Mouse (Mus musculus) neutrophil, adult 5-6 weeks (primary cell): ENCODE data around the gene Pigk. TPM values are rescaled to one million over a fixed set of nuclear protein-coding genes. Genes with fewer than 3 reads are reported as not detected.

Experiments used
- ATAC-seq: fragments of 151-379, 151-347 bp; 2 replicates; pipeline ENCODE4 v1.8.0; 2017; ENCODE audit warnings: mild to moderate bottlenecking, moderate TSS enrichment; ENCODE audit not compliant: insufficient number of reproducible peaks, poor library complexity, low FRiP score, severe bottlenecking; ENCODE audit errors: extremely low read depth
- total RNA-seq: library from RNA; stranded (forward); fragments of 200-1000 nt; gene quantifications from 2 replicates; pipeline ENCODE4 v1.2.3, GENCODE M21; 2017

Pigk gene
- total RNA-seq, 1 experiment from 2014 or later: 23.5 TPM

DNA sequence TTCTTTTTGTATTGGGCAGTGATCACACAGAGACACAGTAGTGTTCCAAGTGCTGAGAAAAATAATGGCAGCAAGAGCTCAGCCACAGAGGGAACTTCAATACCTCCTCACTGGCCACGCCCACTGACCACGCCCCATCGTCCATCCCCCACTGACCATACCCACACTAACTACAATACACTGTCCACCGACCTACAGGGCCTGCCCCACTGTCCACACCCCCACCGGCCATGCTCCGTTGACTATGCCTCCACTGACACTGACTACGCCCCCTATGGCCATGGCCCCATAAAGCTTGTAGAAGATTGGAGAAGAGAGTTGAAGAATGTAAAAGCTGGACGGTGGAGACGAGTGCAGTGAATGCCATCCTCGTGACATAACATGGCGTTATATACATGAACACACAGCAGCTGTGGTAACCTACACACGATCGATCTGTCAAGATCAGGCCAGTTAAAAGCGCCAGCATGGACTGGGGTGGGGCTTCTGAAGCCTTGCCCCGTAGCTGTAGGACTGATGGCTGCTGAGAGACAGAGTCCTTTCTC lies 235.4 kb downstream of the Pigk start:
- no peak for ATAC-seq

DNA sequence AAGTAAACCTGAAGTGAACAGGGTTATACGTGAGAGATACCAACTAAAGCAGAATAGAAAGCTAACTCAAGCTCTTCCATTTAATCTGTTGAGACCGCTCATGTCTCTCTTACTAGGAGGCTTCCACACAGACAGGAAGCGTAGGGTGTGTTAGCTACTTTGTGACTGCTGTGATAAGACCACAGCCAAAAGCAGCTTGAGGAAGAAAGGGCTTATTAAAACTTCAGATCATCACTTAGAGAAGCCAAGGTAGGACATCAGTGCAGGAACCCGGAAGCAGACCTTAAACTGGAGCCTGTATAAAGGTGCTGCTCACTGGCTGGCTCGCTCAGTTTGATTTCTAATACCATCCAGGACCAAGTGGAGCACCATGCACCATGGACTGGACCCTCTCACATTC lies 236.4 kb downstream of the Pigk start:
- no peak for ATAC-seq

DNA sequence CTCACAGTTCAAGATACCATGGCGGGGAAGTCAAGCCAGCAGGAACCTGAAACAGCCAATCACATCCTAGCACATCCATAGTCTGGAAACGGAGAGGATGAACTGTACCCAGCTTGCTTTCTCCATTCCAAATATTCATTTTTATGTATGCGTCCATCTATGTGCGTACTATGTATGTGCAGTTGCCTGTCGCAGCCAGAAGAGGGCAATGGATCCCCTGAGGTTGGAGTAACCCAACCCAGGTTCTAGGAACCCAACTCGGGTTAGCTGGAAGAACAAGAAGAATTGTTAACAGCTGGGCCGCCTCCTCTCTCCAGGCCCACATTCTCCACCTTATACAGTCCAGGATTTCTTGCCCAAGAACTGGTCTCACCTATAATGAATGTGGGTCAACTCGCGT lies 237.0 kb downstream of the Pigk start:
- no peak for ATAC-seq

DNA sequence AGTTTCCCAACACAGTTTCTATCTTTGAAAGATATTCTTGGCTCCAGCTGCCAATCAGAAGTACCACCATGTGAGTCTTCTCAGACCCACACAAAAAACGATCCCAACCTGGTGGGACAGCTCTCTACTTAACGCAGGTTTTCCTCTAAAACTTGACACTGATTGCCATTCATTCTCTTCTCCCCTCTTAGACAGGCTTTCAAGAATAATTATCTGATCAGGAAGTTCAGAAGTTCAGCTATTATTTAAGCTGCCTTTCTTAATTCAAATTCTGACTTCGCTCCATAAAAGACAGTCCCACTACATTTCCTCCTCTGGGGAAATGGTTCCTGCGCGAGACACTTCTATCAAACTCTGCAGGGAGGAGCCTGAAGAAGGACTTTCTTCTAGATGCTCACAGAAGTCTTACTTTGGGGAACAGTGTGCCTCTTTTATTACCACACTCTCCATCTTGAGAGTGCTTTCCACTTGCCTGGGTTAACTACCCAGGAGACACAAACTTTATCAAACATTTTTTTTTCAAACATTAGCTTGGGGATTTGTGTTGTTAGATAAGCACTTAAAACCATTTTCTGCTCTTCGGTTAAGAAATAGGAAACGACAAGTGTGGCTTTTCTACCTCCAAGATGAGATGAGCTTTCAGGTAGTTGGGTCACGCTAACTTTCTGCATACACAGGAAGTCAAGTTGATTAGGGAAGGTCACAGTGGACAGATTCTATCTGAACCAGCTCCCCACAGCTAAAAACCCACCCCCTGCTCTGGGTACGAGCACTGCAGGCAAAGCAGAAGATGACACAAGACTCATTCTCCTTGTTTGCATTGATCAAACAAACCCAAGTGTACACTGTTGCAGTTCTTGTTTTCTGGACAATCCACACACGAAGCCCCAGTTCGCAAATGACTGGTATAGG lies 238.0 kb downstream of the Pigk start:
- no peak for ATAC-seq

DNA sequence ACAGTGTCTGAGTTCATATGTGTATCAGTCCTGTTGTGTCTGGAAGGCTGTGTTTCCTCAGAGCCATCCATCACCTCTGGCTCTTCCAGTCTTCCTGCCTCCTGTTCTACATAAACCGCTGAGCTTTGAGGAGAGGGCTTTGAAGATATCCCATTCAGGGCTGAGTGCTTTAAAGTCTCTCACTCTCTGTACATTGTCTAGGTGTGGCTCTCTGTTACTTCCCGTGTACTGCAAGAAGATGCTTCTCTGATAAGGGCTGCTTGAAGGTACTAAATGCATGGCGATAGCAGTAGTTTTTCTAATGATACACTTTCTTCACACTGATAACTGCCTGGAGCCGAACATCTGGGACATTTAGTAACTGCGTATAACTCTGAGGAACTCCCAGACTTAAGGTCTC lies 242.1 kb downstream of the Pigk start:
- no peak for ATAC-seq

DNA sequence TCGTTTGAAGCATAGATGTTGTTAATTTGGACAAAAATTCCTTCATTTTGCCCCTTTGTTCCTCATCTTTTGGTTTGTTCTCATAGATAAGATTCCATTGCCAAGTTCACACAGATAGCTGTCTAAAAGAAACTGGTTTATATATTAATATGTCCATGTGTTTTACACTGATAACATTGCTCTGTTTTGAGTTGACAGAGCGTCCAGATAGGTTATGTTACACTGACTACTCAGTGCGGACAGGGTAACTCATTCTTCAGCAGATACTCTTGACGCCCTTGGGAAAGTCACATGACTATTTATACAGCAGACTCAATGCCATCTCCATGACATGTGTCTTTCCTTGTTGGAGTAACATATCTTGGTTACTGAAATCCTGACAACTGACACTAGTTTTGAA lies 242.9 kb downstream of the Pigk start:
- no peak for ATAC-seq

DNA sequence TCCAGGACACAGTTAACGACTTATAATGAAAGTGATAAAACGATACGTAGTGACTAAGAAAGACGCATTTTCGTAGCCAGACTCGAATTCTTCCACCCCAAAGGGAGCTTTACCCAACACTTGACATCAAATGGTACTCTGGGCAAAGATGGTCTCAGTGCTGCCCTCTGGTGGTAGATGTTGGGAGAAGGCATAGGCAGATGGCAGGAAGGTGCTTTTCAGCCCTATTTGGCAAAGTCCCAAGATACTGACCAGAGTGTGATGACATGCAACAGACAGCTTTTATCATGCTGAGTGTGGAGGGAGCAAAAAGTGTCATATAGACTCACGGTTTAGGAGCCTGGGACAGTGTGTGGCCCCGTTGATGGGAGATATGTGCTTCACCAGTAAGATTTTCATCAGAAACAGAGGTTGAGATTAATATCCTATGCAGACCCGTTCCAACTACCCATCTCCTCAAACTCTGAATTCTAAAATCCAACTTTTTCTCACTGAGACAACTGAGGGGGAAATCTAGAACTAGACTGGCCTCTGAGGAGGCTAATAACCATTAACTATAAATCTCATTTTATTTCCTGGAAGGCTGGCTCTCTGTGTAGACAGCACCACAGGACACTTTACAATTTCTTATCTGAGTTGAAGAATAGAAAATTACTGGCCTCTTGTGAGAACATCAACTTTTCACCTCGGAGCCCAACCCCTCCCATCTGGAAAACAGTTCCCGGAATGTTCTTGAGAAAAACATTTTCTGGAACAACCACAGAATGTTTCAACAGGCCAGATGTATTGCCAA lies 244.7 kb downstream of the Pigk start:
- ATAC-seq: peak; percentile 52; the same call in 1 of the 2 replicates

DNA sequence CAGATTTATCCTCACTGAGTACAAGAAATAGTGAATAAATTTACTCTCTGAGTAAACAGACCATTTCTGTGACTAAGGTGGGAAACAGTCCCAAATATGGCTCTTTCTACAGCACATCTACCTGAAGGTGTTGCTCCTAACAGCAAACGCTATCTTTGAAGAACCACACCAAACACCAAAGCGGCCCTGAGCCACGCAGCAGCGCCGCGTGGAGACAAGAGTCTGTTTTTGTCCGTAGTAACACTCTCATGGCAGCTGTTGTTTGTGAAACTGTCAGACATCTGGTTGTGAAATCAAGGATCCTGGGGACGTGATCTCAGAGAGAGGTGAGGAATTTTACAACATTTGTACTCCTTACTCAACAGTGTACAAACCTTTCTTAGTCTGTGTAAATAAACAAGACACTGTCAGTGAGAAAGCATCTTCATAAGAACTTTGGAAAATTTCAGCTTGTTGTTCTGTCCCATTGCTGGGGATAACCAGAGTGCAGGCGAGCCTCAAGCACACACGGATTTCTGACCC lies 248.0 kb downstream of the Pigk start:
- no peak for ATAC-seq

DNA sequence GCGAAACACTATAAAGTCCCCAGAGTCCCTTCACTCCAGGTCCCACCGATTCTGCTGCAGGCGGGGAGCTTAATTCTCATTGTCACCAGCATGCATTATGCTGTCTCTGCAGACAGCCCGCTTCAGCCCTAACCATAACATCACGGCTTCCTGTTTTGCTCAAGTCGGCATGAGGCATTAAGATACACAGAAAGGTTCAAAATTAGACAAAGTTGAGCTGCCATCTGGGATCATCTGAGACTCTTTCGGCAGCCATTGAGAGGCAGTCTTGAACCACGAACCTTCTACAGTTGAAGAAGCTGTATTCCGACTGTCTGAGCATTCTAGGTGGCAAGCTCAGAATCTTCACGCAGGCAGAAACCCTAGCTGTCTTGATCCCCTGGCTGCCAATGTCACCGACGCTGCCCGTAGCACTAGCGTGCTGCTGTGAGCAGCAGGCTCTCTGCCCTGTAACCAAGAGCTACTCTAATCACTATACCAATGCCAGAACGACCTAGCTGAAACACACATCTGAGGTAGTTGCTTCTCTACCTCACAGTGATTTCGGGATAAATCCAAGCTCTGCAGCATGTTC lies 256.0 kb downstream of the Pigk start:
- ATAC-seq: no peak

DNA sequence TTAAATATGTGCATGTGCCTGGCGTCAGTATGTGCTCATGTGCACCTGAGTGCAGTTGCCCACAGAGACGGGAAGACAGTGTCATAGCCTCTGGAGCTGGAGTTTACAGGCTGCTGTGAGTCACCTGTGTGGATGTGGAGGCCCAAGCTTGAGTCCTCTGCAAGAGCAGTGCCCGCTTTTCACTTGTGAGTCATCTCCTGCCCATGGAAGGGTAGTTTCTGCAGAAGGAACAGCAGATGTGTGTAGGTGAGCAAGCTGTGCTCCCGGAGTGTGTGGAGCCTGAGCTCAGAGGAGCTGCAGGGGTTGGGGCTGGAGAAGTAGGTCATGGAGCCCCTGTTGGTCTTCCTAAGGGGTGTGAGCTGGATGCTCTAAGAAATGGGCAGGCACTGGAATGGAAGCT lies 257.5 kb downstream of the Pigk start:
- ATAC-seq: no peak

DNA sequence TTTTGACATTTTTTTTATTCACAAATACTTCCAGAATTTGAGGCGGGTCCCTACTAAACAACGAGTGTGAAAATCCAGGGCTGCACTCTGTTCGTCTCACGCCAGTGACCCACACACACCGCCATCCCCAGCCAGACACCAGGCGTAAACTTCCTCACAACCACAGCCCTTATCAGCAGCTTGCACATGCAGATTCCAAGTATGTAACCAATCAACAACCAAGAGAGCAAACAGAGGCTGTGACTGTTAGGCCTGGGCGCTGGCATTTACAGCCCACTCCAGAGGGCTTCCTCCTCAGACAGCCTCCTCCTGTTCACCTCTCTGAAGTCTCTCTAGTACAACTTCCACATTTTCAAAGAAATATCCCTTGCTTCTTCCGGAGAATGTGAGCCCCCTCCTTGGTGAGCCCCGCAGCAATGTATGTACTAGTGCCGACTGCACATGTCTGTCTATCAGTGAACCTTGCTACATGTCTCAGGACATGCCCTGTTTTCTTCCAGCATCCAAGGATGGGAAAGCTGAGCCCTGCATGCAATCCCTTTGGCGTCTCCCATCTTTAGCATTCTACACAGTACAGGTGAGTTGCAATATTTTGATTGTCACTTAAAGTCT lies 265.7 kb downstream of the Pigk start:
- no peak for ATAC-seq

DNA sequence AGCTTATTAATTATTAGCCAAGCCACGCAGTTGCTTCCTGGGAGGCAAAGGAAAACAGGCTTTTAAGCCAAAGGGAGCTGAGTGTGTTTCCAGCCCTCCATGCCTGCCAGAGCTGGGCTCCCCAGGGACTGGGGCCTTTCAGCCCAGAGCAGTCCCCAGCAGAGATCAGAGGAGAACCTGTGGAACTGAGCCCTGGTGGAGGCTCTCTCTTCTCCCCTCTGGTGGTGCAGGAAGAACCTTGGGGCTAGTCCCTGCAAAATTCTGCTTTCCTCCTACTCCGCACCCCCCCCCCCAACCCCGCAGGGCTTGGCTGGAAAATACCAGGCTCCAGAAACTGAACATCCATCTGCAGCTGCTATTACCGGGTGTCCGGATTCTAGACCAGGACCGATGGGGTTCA lies 266.5 kb downstream of the Pigk start:
- no peak for ATAC-seq

DNA sequence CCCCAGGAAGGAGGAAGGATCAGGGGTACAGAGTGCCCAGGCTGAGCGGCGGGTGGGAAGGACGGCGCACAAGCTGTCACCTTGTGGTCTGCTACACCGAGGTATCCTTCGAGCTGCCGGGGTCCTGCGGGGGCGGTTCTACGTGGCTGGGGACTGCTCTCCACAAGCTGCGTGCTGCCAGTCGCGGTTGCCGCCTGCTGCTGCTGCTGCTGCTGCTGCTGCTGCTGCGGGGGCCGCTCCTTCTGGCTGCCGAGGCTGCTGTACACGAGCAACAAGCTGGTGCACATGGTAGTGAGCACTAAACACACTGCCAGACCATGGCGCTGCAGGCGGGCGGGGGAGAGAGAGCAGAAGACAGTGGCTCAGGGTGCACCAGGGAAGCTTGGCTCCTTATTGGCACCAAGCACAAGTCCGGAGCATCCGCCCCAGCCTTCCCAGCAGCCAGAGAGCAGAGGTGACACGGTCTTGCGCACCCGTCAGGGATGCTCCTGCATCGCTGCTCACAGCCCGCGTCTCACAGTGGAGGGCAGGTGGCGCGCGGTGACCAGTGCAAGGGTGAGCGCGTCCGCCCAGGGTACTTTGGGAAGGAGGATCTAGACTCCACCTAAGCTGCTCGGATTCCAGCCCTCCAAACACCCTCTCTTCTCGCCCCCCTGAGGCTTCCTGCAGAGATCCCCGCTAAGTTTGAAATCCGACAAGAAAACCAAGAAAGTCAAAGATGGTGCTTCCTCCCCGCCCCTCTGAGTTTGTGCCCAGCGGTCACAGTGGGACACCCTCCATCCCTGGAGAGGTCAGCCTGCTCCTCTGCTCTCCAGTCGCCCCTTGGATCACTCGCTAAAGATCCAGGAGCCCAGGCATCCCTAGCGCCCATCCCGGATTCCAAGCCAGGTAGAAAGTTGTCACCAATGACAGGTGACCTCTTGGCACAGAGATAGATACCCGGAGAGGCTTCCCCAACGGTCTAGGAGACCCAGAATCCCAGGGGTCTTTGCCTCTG lies 267.4 kb downstream of the Pigk start:
- ATAC-seq: no peak

DNA sequence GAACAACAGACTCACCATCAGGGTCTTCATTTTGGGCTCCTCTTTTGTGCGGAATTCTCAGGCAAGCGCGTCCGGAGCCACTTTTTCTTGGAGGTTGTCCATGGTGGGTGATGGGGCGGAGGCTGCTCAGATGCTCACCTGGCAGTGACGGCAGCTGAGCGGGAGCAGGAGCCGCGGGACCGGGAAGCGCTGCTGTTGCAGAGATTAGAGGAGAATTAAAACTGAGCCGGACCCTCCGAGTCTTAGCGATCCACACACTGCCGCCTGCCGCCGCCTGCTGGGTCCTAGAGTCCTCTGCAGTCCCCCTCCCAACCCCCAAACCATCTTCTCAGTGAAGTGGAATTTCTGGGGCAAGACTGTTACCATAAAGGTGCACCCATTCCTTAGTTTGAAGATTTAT lies 268.1 kb downstream of the Pigk start, which contains the start of gene St6galnac5:
TSS of gene St6galnac5 (minus strand) at position 259 of the 400 bp plus-strand sequence.
- ATAC-seq: no peak

DNA sequence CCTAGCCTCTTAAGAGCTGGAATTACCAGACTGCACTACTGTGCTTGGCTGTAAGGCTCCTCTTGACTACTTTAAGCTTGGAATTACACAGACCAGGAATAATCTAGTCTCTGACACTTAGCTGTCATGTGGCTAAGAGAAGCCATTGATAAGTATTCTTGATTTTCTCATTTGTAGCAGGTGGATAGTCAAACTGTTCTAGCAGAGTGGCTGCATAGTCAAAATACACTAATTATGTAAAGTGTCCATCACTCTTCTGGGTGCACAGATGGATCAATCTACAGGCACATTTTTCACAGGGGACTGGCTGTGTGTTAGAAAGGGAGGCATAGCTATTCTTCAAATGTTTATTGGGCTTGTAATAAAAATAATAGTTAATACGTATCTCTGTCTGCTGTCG lies 276.9 kb downstream of the Pigk start:
- ATAC-seq: no peak

DNA sequence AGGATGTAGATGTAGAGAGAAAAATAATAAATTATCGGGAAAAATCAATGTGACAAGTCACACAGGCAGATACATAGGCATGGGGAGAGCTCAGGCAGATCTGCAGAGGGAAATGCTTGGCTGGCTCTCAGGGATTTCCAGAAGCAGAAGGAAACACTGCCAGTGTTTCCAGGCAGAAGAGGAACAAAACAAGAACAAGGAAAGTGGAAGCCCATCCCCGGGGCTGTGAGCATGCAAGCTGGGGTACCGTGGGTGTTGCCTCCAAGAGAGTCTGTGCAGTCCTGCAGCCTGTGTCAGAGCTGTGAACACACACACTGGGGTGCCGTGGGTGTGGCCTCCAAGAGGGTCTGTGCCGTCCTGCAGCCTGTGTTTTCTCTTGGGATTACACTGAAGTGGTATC lies 279.7 kb downstream of the Pigk start:
- no peak for ATAC-seq

DNA sequence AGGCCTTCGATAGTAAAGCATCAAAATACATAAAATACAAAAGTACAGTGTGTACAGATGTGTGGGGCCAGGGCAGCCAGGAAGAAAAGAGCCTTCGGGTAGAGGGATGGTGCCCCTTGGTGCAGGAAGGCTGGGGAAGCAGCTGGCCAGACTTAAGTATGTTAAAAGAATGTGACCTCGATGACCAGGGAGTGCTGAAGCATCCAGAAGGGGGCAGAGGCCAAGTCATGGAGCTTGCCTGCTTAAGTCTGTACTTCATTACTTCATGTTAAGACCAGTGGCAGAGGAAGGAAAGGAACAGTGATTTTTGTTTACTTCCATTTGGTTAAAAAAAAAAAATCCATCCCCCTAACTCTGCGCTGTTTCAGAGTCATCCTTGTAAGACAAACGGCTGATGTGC lies 284.2 kb downstream of the Pigk start:
- no peak for ATAC-seq

DNA sequence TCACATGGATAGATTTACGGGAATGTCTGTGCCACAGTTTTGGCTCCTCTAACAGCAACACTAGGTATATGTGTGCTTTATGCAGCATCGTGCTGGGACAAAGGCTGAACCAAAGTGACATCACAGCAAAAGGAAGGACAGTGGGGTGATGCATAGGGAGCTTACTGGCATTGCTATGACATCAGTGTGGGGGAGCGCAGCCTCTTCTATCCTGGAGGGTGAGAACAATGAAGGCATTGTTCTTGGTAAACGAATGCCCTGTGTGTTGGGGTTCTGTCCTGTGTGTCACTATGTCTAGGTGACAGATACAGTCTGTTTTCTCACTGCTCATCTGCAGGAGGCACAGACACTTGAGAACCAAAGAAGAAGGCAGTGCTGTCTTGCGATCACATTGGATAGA lies 285.0 kb downstream of the Pigk start:
- no peak for ATAC-seq
